Mouse (Mus musculus): ENCODE measurements around the gene Basp1.
A peak's percentile ranks its signal among the peaks of the same experiment; 100 is the strongest.

The Basp1 gene

GRCm38 (mm10) chr15:25415958-25416357 is 2.4 kb upstream of the Basp1 start:
- no peak for DNase-seq

- DNase-seq = peak; percentile 81
Measured at GRCm38 (mm10) chr15:25414747-25415119, 1.2 kb upstream of the Basp1 start.

GRCm38 (mm10) chr15:25414011-25414746 is 615 bp upstream of the Basp1 start:
- peak; percentile 10 for DNase-seq

DNA sequence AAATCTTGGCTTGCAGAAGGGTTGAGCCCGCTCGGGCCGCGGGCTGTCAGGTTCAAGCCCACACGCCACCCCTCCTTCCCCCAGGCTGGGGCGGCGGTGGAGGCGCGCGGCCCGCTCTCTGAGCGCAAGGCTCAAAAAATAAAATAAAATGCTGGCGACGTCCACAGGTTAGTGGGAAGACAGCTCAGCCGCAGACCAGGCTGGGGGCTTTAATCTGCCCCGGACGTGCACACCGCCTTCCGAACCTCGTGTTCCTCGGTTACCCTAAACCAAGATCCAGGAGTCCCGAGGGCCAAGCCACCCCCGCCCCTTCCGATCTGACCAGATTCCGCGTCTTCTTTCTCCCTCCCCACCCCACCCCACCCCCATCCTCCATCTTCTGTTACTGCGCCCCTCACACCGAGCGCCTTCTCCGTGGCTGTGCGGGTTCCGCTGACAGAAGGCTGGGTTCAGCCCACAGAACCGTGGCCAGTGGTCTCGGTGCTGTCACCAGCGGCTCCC is 753 bp downstream of the Basp1 start:
- DNase-seq = no peak

GRCm38 (mm10) chr15:25412171-25412641 is 1.4 kb downstream of the Basp1 start:
- DNase-seq = peak; percentile 14

- no peak for DNase-seq
Measured at GRCm38 (mm10) chr15:25411461-25411860, 2.1 kb downstream of the Basp1 start.

- DNase-seq = no peak
Measured at GRCm38 (mm10) chr15:25405926-25406325, 7.6 kb downstream of the Basp1 start.

GRCm38 (mm10) chr15:25403879-25404278 is 9.7 kb downstream of the Basp1 start:
- DNase-seq = no peak

GRCm38 (mm10) chr15:25402001-25402400 is 11.6 kb downstream of the Basp1 start:
- no peak for DNase-seq

- no peak for DNase-seq
Measured at GRCm38 (mm10) chr15:25400276-25400675, 13.3 kb downstream of the Basp1 start.

DNA sequence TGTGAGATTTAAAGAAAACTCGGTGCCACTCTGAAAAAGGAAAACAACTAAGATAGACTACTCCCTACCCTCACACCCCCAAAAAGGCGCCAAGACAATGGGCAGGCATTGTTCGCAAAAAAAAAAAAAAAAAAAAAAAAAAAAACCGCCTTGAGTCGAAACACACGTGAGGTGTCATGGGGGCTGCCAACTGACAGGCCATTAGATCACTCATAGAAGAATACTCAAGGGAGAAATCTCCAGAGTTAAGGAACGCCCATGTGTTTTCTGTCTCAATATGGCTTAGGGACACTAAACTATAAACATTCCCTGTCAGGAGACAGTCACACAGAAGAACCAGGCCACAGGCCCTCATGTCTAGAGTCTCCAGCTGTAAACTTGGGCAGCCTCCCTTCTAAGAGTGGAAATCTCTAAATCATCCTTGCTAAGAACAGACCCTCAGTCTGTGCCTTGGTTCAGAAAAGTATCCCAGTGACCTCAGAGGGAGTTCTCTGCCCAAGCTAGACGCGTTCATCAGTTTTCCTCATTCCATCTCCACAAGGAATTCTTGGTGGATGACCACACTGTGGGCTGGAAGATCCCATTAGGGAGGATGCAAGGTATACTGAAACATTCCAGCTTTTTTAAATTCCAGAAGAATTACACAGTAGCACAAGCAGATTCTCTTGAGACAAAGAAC is 17.5 kb downstream of the Basp1 start:
- no peak for DNase-seq

GRCm38 (mm10) chr15:25392525-25393099 is 21.0 kb downstream of the Basp1 start:
- no peak for DNase-seq

- DNase-seq = no peak
Measured at GRCm38 (mm10) chr15:25391210-25391609, 22.4 kb downstream of the Basp1 start.

DNA sequence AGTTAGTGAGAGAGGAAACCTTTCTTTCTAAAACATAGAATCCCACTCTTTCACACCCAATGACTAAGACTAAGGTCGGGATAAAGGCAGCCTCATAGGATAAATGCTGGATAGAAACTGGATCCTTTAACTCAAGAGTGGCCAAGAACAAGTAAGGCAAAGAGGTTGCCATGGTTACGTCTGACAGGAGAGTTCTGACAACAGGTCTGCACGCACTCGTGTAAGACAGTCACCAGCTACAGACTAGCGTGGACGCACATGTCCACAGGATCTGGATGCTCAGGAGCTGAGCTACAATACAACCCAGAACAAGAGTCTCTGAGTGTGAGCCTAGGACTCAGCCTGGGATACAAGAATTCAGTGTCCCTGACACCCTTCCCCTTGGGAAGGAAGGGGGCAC is 26.0 kb downstream of the Basp1 start:
- no peak for DNase-seq

GRCm38 (mm10) chr15:25380051-25380450 is 33.5 kb downstream of the Basp1 start:
- DNase-seq = no peak

DNA sequence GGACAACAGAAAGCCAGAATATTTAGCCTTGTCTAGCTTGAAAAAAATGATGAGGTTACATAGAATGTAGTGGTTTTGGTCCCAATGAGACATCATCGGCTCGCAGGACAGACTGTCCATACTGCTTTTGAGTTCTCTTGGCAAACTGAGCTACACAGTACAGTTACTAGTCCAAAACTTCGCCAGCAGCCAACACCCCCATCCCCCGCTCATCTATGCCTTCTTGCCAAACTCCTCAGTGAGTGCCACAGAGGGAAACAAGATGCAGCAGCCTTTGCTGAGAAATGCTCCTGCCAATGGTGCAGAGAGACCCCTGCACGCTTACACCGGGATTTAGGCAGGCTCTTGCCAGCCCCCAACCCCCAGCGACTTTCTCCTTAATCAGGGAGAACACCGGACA is 34.9 kb downstream of the Basp1 start:
- DNase-seq = no peak

DNA sequence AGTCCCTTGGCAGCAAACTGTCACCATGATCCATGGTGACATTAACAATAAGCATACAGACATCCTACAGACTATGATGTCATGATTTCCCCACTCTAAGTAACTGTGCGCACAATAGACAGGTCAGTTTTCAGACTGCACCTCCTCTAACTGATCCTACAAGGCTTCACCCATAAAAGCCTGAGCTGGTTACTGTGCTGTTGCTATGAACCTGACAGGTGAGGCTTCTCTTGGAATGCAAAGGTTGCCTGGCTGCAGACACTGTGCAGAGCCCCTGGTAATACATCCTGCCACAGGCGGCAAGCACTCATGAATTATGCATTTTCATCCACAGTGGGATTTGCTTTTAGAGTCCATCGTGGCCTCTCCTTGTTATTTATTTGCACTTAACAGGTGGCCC is 36.6 kb downstream of the Basp1 start:
- DNase-seq = no peak

- DNase-seq = no peak
Measured at GRCm38 (mm10) chr15:25373486-25373885, 40.1 kb downstream of the Basp1 start.

GRCm38 (mm10) chr15:25369522-25369921 is 44.0 kb downstream of the Basp1 start:
- no peak for DNase-seq

- DNase-seq = no peak
Measured at GRCm38 (mm10) chr15:25365503-25365902, 48.1 kb downstream of the Basp1 start.

DNA sequence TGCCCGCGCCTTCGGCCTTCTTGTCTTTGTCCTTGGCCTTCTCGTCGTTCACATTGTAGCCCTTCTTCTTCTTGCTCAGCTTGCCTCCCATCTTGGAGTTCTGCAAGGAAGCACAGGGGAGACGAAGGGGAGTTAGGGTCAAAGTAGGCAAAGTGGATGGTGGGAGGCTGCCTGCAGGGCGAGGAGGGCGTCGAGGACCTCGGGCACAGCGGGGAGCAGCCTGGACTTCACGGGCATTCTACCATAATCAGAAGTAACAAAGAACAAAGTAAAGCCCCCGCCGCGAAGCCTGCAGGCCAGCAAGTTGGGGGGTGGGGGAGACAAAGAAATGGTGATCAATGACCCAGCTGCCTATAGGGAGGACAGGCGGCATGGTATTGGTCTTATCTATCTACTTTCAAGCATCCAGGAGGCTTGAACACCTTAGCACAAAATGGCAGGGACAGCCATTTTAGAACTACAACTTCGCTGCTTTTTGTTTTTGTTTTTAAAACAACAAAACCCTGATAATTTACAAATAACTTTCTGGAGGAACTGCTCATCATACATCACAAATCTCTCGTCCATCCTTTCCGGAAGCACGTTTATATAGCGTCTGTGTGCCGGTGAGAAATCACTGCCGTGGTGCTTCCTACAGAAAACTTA is 48.6 kb downstream of the Basp1 start:
- DNase-seq = no peak

- peak; percentile 6 for DNase-seq
Measured at GRCm38 (mm10) chr15:25364160-25364818, 49.3 kb downstream of the Basp1 start.

GRCm38 (mm10) chr15:25363636-25364035 is 49.9 kb downstream of the Basp1 start:
- no peak for DNase-seq
